Mouse (Mus musculus) midbrain, embryonic 14.5 days (tissue): ENCODE measurements at regions not wholly inside any gene's neighbourhood (a gene's known extent, or its start where the extent isn't known, plus 50 kb on each side); places are given as distances from the start of the nearest gene placed in this dataset.

Experiments used
- ATAC-seq: fragments of 200-750 bp; cut with Nextera tagmentation; 2 replicates; pipeline ENCODE4 v1.8.0; 2017; ENCODE audit warnings: moderate number of reproducible peaks, moderate library complexity; ENCODE audit not compliant: low FRiP score, low TSS enrichment
- DNase-seq: peaks from one replicate; pipeline ENCODE4 v3.0.0-alpha.2; 2015
- H3K27ac ChIP-seq: fragments of 300-500 bp; sonication (generic); replicated peaks from 2 replicates; pipeline ENCODE4 v1.5.1; 2014; ENCODE audit warnings: mild to moderate bottlenecking, low read depth, low read length, moderate library complexity
- H3K27me3 ChIP-seq: fragments of 300-500 bp; sonication (generic); 2 replicates; pipeline ENCODE4 v1.6.1; 2014; ENCODE audit warnings: low read length, control low read depth, mixed read lengths; ENCODE audit not compliant: control insufficient read depth, insufficient read depth
- H3K36me3 ChIP-seq: fragments of 300-500 bp; sonication (generic); 2 replicates; pipeline ENCODE4 v1.6.1; 2014; ENCODE audit warnings: low read length, control low read depth; ENCODE audit not compliant: control insufficient read depth, insufficient read depth
- H3K4me1 ChIP-seq: fragments of 300-500 bp; sonication (generic); 2 replicates; pipeline ENCODE4 v1.6.1; 2014; ENCODE audit warnings: mild to moderate bottlenecking, antibody characterized with exemption, low read length, control low read depth; ENCODE audit not compliant: control insufficient read depth, insufficient read depth
- H3K4me2 ChIP-seq: fragments of 300-500 bp; sonication (generic); 2 replicates; pipeline ENCODE4 v1.6.1; 2014; ENCODE audit warnings: mild to moderate bottlenecking, low read length, moderate library complexity
- H3K4me3 ChIP-seq: fragments of 300-500 bp; sonication (generic); replicated peaks from 2 replicates; pipeline ENCODE4 v1.5.1; 2014; ENCODE audit warnings: low read depth, low read length
- H3K9ac ChIP-seq: fragments of 300-500 bp; sonication (generic); replicated peaks from 2 replicates; pipeline ENCODE4 v1.6.1; 2014; ENCODE audit warnings: mild to moderate bottlenecking, low read length, moderate library complexity
- H3K9me3 ChIP-seq: fragments of 300-500 bp; sonication (generic); 2 replicates; pipeline ENCODE4 v1.6.1; 2016; ENCODE audit warnings: low read length, control low read depth, mixed read lengths; ENCODE audit not compliant: control insufficient read depth
- WGBS: fragments of 180-500 bp; shearing (Covaris S2); extraction: QIAGEN DNeasy Blood & Tissue Kit; methylation state at CpG from one replicate; pipeline ENCODE4 v1.1.7; 2014; 5-methylcytosine and 5-hydroxymethylcytosine counted together

DNA sequence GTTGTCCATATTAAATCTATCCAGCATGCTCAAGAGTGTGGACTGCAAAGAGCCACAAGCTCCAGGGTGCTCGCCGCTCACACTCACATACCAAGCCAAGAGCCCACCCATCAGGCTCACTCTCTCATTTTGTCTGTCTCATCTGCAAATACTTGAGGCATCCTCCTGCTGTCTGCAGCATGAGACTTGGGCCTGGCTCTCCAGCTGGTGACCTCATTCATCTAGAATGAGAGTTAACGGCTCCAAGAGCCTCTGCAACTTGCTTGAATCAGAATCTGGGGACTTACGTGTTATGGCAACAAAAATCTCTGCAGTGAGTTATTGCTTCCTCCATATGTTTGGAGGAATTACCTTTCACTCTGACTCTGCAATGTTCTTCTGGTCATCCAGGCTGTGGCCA, 51.7 kb upstream of the Cdh4 start:
- Histone ChIP-seq H3K4me3 (no peak overlapping the region), H3K9me3 (no peaks in the 10 kb centered on the region), H3K9ac (no peak overlapping the region), H3K27ac (no peak overlapping the region), H3K4me1 (no peaks in the 10 kb centered on the region), H3K36me3 (no peaks in the 10 kb centered on the region), H3K27me3 (no peaks in the 10 kb centered on the region), H3K4me2 (no peak overlapping the region)
- ATAC-seq (no peak), DNase-seq (no peak)
- WGBS: 92% methylated on average over 4 of the region's 4 CpGs

DNA sequence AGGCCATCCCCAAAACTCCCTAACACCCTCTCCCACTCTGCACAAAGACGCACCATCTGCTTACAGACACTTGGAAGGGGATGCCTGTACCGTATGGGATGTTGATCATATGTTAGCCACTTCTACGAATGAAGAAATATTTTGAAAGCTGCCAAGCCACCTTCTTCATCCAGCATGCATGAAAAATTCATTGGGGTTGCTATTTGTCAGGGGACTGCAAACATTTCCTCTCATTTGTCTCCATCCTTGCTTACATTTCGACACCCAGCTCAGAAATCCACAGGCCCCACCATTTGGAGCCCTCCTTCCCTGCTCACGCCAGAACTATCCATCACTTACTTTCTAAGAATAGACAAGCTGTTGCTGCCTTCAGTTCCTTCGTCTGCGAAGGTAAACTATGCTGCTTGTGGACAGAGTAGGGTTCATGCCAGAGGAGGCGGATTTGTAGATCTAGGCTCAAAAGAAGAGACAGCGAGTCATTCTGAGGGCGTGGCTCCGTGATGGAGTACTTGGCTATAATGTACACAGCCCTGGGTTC, 51.2 kb upstream of the Cdh4 start:
- no peak for ATAC-seq
- H3K36me3 ChIP-seq: no peaks in the 10 kb centered on the region
- no peak overlapping the region for H3K27ac ChIP-seq
- H3K4me2 ChIP-seq: no peak overlapping the region
- no peak overlapping the region for H3K4me3 ChIP-seq
- no peak overlapping the region for H3K9ac ChIP-seq
- DNase-seq: no peak
- no peaks in the 10 kb centered on the region for H3K27me3 ChIP-seq
- 88% methylated on average over 11 of the region's 11 CpGs for WGBS
- no peaks in the 10 kb centered on the region for H3K4me1 ChIP-seq
- no peaks in the 10 kb centered on the region for H3K9me3 ChIP-seq
